Mouse (Mus musculus) left cerebral cortex, postnatal 10 days (tissue): ENCODE data around the gene Clec18a. TPM values are rescaled to one million over a fixed set of nuclear protein-coding genes. Genes with fewer than 3 reads are reported as not detected.
"Not testable (repeated sequence)": the region's sequence is repeated elsewhere in the genome, so short reads cannot be mapped to it uniquely, and the experiment has no call there.

Source experiments
- DNase-seq, 2 experiments: peaks; one replicate each; pipeline ENCODE4 v3.0.0; 2021 to 2022; ENCODE audit warnings: low spot score in 2 of 2, mixed read lengths in 1 of 2; ENCODE audit errors: extremely low spot score in 1 of 2
- intact Hi-C: fragments of 180-260 bp; cut with DNase I; formaldehyde crosslinking; loops from one replicate; pipeline ENCODE4 v1.15.1; 2025
- total RNA-seq, 2 experiments: library from RNA; stranded (reverse); gene quantifications; 2 replicates each; pipeline ENCODE4 v1.2.3; 2021

Gene Clec18a
- total RNA-seq, result under 1 TPM in 1 of 2 experiments, not detected in 1; 0.26 TPM

- DNase-seq, result not testable (repeated sequence)
- intact Hi-C loops, result loop anchor here (5.0 kb wide), 1 partner anchor 55 kb away; no protein-coding TSS in a partner anchor
These were observed at the start of gene Clec18a for GRCm38 (mm10) chr8:111092326-111092725. TSS of gene Clec18a (minus strand) at chr8:111092426.

- intact Hi-C loops, result no loop called here
- DNase-seq, result no peak
These were observed 38.5 kb upstream of the Clec18a start for GRCm38 (mm10) chr8:111130756-111131155.

GRCm38 (mm10) chr8:111119481-111119880 lies 27.3 kb upstream of the Clec18a start:
- intact Hi-C loops, result no loop called here
- no peak for DNase-seq

- DNase-seq, result no peak
- intact Hi-C loops, result no loop called here
These were observed 22.7 kb upstream of the Clec18a start for GRCm38 (mm10) chr8:111114891-111115290.

GRCm38 (mm10) chr8:111094719-111095302 lies 2.6 kb upstream of the Clec18a start:
- peak in 1 of 2 experiments; percentile 31 for DNase-seq
- intact Hi-C loops, result loop anchor here (5.0 kb wide), 1 partner anchor 52 kb away; no protein-coding TSS in a partner anchor

GRCm38 (mm10) chr8:111093865-111094718 lies 1.9 kb upstream of the Clec18a start, which contains the start of gene Pdpr:
TSS of gene Pdpr (plus strand) at chr8:111094630.
- peak; percentile 84 to 96 for DNase-seq

GRCm38 (mm10) chr8:111091706-111092105 lies 520 bp downstream of the Clec18a start:
- intact Hi-C loops, result loop anchor here (2.0 to 5.0 kb wide), 2 partner anchors 35 to 56 kb away; partner anchors contain the start of gene Exosc6
- DNase-seq, result no peak

More at GRCm38 (mm10) chr8:111093865-111094718, 1.9 kb upstream of the Clec18a start, which contains the start of gene Pdpr:
- intact Hi-C loops, result loop anchor here (5.0 kb wide), 1 partner anchor 53 kb away; no protein-coding TSS in a partner anchor

- intact Hi-C loops, result loop anchor here (2.0 to 5.0 kb wide), 2 partner anchors 33 to 57 kb away; partner anchors contain the start of gene Exosc6
- DNase-seq, result peak; percentile 46 to 87
These were observed 2.1 kb downstream of the Clec18a start for GRCm38 (mm10) chr8:111090126-111090525.

- DNase-seq, intact Hi-C loops: not testable (repeated sequence)
These were observed 8.3 kb downstream of the Clec18a start for GRCm38 (mm10) chr8:111083936-111084335.

GRCm38 (mm10) chr8:111081580-111082258 lies 10.5 kb downstream of the Clec18a start:
- DNase-seq, result peak in 1 of 2 experiments; percentile 42
- intact Hi-C loops, result no loop called here

- intact Hi-C loops, result no loop called here
- no peak for DNase-seq
These were observed 12.4 kb downstream of the Clec18a start for GRCm38 (mm10) chr8:111079861-111080271.

- intact Hi-C loops, result no loop called here
These were observed 12.8 kb downstream of the Clec18a start for GRCm38 (mm10) chr8:111079461-111079860.

GRCm38 (mm10) chr8:111075926-111076325 lies 16.3 kb downstream of the Clec18a start:
- no peak for DNase-seq

More at GRCm38 (mm10) chr8:111079461-111079860, 12.8 kb downstream of the Clec18a start:
- no peak for DNase-seq

GRCm38 (mm10) chr8:111068660-111069059 lies 23.6 kb downstream of the Clec18a start:
- intact Hi-C loops, DNase-seq: not testable (repeated sequence)

More at GRCm38 (mm10) chr8:111075926-111076325, 16.3 kb downstream of the Clec18a start:
- intact Hi-C loops, result no loop called here

GRCm38 (mm10) chr8:111067439-111067838 lies 24.8 kb downstream of the Clec18a start:
- DNase-seq, result no peak
- intact Hi-C loops, result no loop called here

- DNase-seq, result no peak
- intact Hi-C loops, result no loop called here
These were observed 25.9 kb downstream of the Clec18a start for GRCm38 (mm10) chr8:111066308-111066707.

GRCm38 (mm10) chr8:111062893-111063292 lies 29.3 kb downstream of the Clec18a start:
- intact Hi-C loops, result no loop called here
- DNase-seq, result no peak

- intact Hi-C loops, result no loop called here
- DNase-seq, result peak; percentile 82 to 87
These were observed 30.0 kb downstream of the Clec18a start for GRCm38 (mm10) chr8:111062072-111062757.
